Mouse (Mus musculus) frontal cortex, postnatal 25 days (tissue): ENCODE data around the gene Ncoa6.
"Not testable (repeated sequence)": the region's sequence is repeated elsewhere in the genome, so short reads cannot be mapped to it uniquely, and the experiment has no call there.

Source experiments
- DNase-seq, 2 experiments: peaks; one replicate each; pipeline ENCODE4 v3.0.0; 2022; ENCODE audit warnings: low spot score in 2 of 2

Gene Ncoa6

DNA sequence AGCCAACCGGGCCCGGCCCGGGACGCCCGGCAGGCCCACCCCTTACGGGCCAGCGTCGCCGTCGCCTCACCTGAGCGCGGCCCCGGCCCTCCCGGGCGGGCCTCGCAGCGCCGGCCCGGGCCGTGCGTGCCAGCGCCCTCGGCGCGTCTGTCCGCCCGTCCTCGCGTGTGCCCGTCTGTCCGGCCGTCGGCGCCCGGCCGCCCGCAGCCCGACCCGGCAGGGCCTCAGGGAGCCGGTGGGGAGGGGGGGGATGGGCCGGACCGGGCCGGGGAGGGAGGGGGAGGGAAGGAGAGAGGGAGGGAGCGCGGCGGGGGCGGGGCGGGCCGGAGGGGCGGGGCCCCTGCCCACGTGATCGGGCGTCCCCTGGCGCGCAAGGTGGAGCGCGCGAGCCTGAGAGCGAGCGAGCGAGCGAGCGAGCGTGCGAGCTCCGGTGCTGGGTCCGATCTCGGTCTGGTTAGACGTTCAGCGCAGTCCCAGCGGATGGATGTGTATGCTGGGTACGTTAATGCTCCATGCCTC lies at the start of gene Ncoa6:
TSS of gene Ncoa6 (minus strand) at position 325 of the 519 bp plus-strand sequence.
- DNase-seq = peak in 1 of 2 experiments; percentile 25

- DNase-seq = no peak
Observed at GRCm38 (mm10) chr2:155518531-155519270, 45.0 kb upstream of the Ncoa6 start.

- DNase-seq = peak; percentile 92 to 97
Observed at GRCm38 (mm10) chr2:155517455-155518423, 44.0 kb upstream of the Ncoa6 start, which contains the start of the genes Acss2 and Ggt7. Acss2 (plus strand) TSS chr2:155517948. Ggt7 (minus strand) TSS chr2:155518237.

DNA sequence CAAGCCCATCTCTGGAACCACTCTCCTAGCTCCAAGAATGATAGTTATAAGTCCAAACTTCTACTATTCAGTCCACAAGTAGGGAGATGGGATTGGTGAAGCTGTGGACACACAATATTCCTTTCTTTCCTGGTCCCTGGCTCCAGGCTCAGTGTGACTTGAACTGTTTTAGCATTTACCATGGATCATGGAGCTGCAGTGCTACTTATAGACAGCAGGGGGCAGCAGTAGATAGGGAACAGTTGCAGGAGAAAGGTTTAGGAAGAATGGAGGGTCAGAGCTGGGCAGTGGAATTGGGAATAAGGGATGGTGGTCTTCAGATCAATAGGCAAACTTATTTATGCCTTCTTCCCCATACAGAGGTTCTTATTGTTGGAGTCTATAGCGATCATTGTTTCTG lies 42.2 kb upstream of the Ncoa6 start:
- peak in 1 of 2 experiments; percentile 64 for DNase-seq

- peak; percentile 71 to 81 for DNase-seq
Observed at GRCm38 (mm10) chr2:155514666-155515065, 41.0 kb upstream of the Ncoa6 start.

DNA sequence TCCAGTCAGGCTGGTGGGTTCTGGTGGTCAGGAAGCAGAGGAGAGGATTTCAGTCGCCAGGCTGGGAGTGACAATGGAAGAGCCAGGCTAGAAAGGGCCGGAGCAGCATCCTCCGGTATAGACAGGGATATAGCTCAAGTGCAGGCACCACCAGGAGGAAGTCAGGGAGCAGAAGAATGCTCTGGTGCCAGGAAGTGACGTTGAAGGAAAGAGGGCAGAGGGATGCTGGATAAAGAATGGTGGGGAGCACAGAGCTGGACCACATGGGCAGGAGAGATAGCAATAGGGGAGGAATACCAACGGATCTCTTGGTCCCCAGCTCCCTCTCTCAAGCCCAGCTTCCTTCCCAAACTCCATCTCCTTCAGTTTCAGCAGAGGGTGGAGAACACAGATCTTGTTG lies 39.8 kb upstream of the Ncoa6 start:
- no peak for DNase-seq

GRCm38 (mm10) chr2:155512479-155512878 lies 38.8 kb upstream of the Ncoa6 start:
- no peak for DNase-seq

GRCm38 (mm10) chr2:155507721-155508470 lies 34.2 kb upstream of the Ncoa6 start:
- no peak for DNase-seq

DNA sequence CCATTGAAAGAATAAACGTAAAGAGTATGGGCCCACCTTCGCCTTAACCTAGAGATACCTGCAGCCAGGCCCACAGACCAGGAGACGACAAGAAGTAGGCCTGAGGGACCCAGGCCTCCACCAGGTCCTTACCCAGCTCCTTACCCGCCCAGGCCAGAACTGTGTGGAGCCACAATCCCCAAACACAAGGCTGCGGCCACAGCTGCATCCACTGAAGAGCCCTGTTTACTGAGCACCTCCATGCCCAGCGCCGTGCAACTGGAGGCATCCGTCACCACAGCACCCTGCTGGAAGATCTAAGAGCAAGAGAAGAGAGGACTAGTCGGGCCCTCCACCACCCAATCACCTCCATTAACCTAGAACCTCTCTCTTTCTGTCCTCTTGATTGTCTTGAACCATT lies 32.1 kb upstream of the Ncoa6 start:
- DNase-seq = no peak

GRCm38 (mm10) chr2:155504440-155505355 lies 31.0 kb upstream of the Ncoa6 start:
- DNase-seq = no peak

DNA sequence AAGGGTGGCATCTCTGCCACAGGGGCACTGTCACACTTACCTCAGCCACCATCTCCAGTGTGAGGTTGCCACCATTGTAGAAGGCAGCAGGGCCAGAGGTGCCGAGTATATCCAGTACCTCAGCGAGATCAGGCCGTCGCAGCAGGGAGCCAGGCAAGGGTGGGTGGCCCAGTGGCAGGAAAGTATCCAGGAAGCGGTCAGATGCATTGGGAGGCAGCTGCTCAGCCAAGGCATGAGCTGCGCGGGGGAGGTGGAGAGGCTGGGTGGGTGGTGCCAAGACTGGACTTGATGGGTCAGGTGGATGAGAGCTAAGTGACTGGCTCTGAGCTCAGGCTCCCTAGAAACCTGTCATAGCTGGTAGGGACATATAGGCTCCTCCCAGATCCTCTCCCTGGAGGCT lies 28.9 kb upstream of the Ncoa6 start:
- DNase-seq = no peak

- no peak for DNase-seq
Observed at GRCm38 (mm10) chr2:155490998-155491397, 17.3 kb upstream of the Ncoa6 start.

- peak; percentile 36 to 40 for DNase-seq
Observed at GRCm38 (mm10) chr2:155482021-155482420, 8.3 kb upstream of the Ncoa6 start.

DNA sequence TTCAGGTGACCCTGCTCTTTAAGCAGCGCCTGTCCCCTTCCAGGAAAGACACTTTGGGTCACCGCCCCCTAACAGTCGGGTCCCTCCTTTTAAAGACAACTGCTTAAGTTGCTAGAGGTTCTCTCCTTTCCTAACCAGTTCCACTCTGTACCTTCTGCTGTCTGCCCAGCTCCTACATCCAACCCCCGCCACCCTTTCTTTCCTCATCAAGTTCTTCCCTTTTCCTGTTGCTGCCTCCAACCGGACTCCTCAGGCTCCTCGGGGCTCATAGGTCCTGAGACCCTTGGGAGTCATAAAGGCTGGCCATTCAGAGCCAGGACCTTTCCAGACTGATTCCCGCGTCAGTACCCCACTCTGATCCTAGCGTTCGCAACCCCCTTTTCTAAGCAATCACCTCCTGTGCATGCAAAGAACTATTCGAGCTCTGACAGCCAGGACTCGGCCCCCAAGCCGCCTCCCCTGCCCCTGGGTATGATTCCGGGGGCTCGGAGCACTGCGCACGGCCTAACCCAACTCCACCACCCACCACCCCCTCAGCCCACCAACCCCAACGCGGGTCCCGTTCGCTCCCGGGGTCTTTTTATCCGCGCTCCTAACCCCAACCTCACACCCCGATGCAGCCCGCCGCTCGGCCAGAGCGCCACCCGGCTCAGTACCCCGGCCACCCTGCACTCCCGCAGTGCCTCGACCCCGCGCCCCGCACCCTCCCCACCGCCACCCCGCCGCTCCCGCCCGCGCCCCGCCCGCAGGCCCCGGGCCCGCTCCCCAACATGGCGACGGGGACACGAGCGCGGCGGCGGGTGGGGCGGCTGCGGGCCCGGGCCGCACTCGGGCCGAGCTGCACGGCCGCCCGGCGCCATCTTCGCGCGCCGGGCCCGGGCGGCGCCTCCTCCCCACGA lies 774 bp downstream of the Ncoa6 start:
- no peak for DNase-seq

- DNase-seq = no peak
Observed at GRCm38 (mm10) chr2:155466861-155467260, 6.8 kb downstream of the Ncoa6 start.

DNA sequence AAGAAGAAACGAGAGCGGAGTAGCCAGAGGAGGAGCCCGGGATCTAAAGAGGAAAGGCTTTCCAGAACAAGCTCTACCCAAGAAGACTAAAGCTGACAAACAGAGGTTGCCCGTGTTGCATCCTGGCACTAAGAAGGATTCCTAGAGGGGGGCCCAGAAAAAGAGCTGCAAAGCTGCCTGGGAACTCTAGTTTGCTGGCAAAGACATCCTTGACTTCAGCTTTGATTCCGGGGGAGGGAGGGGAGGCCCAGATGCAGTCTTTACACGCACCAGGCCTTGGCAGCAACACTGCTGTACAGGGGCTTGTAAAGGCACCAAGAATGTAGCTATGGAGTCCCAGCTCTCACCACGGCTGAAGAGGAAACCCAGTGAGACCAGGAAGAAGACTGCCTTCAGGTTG lies 20.1 kb downstream of the Ncoa6 start:
- no peak for DNase-seq

GRCm38 (mm10) chr2:155451256-155451655 lies 22.4 kb downstream of the Ncoa6 start:
- DNase-seq = no peak

DNA sequence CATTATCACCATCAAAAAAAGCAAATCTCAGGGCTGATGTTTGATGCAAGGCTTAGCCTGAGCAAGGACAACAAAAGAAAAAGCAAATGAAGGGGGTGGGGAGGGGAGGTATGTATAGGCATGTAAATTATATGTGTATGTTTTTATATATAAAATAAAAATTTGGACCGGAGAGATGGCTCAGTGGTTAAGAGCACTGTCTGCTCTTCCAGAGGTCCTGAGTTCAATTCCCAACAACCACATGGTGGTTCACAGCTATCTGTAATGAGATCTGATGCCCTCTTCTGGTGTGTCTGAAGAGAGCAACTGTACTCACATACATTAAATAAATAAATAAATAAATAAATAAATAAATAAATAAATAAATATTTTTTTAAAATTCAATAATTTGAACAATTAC lies 25.8 kb downstream of the Ncoa6 start:
- not testable (repeated sequence) for DNase-seq

DNA sequence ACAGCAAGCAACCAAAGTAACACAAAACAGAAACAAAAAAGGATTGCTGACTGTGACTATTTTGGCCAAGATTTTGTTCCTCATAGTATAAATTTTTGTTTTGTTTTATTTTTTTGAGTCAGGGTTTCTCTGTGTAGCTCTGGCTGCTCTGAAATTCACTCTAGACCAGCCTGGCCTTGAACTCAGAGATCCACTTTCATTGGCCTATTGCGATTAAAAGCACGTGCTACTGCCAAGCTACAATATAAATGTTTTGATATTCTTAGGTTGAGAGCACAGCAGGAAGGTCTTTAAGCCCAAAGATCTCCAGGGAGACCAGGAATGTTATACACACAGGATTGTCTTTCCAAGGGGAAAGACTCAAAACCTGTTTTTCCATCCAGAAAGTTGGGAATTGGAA lies 30.2 kb downstream of the Ncoa6 start:
- DNase-seq = no peak
